Comparison of ENCODE assay signal across 16 mouse cellular contexts in genomic region chr11:96441546-96442185, GRCm38 (mm10). TPM values are rescaled to one million over a fixed set of nuclear protein-coding genes. Genes with fewer than 3 reads are reported as not detected.
DNase-seq lines count a peak whose midpoint lies in the region; ATAC-seq and TF ChIP-seq lines count a peak whose summit lies in the region.
"Had no signal": no experiment of that assay in that cellular context is flagged by ENCODE, and none has a peak within 500 bp of the region (broad histone marks: within the 10 kb centered on the region; RNA-seq: fewer than 3 reads in every experiment).

No protein-coding gene starts in this region.

- no peaks in the 10 kb centered on the region for H3K9me3 ChIP-seq in liver, embryonic 12.5 days (replicated peaks)

- no peak overlapping the region for H3K4me3 ChIP-seq in liver, adult 2 months (ENCODE audit: insufficient read depth, low read depth, low read length)
- no peak overlapping the region for H3K4me3 ChIP-seq in liver, embryonic 12.5 days
- H3K4me3 ChIP-seq: erythroblast, embryonic 14.5 days had no signal

- DNase-seq in liver, adult 2 months (ENCODE audit: extremely low read depth, low read depth, low spot score): peak; percentile 11
- DNase-seq in T-cell, adult 2 months (ENCODE audit: low spot score): peak; percentile 86
- DNase-seq in natural killer cell, adult 2 months (ENCODE audit: low spot score in 2 of 2): peak; percentile 66 to 80
- peak; percentile 68 to 74 for DNase-seq in thymus, postnatal 10 days (ENCODE audit: low spot score in 2 of 2)
- DNase-seq in MN1 (ENCODE audit: low spot score): no peak
- no peak for DNase-seq in cerebellum, postnatal 36 days
- DNase-seq in cerebellum, adult 18-20 months: no peak
- DNase-seq: adrenal gland, postnatal 36 days; cerebellum, adult 11 months; embryo, embryonic 11 days; kidney, postnatal 4 days; liver; midbrain, embryonic 14.5 days had no signal

- 58% methylated on average over 12 of the region's 12 CpGs for WGBS in liver, adult 2 months
- WGBS in liver, embryonic 12.5 days (ENCODE audit: insufficient replicate concordance): 31% methylated on average over 12 of the region's 12 CpGs

- no peaks in the 10 kb centered on the region for H3K79me2 ChIP-seq in liver, adult 2 months (ENCODE audit: control insufficient read depth, insufficient read depth, low read length)

- H3K9ac ChIP-seq in liver, adult 2 months (ENCODE audit: low read depth, low read length): no peak overlapping the region
- no peak overlapping the region for H3K9ac ChIP-seq in liver, embryonic 12.5 days

- no peaks in the 10 kb centered on the region for H3K27me3 ChIP-seq in liver, adult 2 months (ENCODE audit: control insufficient read depth, insufficient read depth, low read length)
- H3K27me3 ChIP-seq in liver, embryonic 12.5 days (replicated peaks): peaks cover 47% of the 10 kb centered on the region

- H3K27ac ChIP-seq in liver, adult 2 months (replicated peaks; ENCODE audit: insufficient read depth, low read depth, low read length): no peak overlapping the region
- H3K27ac ChIP-seq in liver, embryonic 12.5 days: no peak overlapping the region
- H3K27ac ChIP-seq: hindbrain, postnatal 0 days had no signal

- no peak for TF ChIP-seq CTCF in liver, adult 2 months (IDR thresholded peaks at IDR 0.05; ENCODE audit: low read depth, low read length)

- no peaks in the 10 kb centered on the region for H3K4me1 ChIP-seq in liver, adult 2 months (ENCODE audit: control insufficient read depth, insufficient read depth, low read length)
- H3K4me1 ChIP-seq in liver, embryonic 12.5 days: no peaks in the 10 kb centered on the region

- no peak for TF ChIP-seq POLR2A in liver, adult 2 months (IDR thresholded peaks at IDR 0.05; ENCODE audit: extremely low read depth, insufficient read depth, low read length)

- no peak overlapping the region for H3K4me2 ChIP-seq in liver, embryonic 12.5 days

- ATAC-seq in liver, embryonic 12.5 days: no peak
- ATAC-seq: hindbrain, postnatal 0 days had no signal

- H3K36me3 ChIP-seq in liver, adult 2 months (ENCODE audit: control insufficient read depth, insufficient read depth, low read length): no peaks in the 10 kb centered on the region
- no peaks in the 10 kb centered on the region for H3K36me3 ChIP-seq in liver, embryonic 12.5 days

RNA-seq across cellular contexts. Expression of gene Skap1, which starts 22.7 kb away (rescaled TPM):
- total RNA-seq in liver, adult 2 months (2014; rRNA removed): 0.60 and 0.92 TPM in 2 replicates
- polyA plus RNA-seq in liver, adult 2 months (2012; rRNA removed): 0.31 and 0.40 TPM in 2 replicates
- 0.14 and 0.51 TPM in 2 replicates for polyA plus RNA-seq in liver, embryonic 12.5 days (2016; fragmentation: Nextera tagmentation; extraction: Ambion mirVana)
- polyA plus RNA-seq: erythroblast, embryonic 14.5 days had no signal

Comparison
In these comparisons a context has a peak if more than half of its experiments do, and no peak if none do; other contexts are left out.
1. DNase-seq: peak in liver, adult 2 months (single experiment), T-cell, adult 2 months (single experiment), natural killer cell, adult 2 months (2 of 2) and thymus, postnatal 10 days (2 of 2); none in MN1 (single experiment), cerebellum, postnatal 36 days (0 of 2) and cerebellum, adult 18-20 months (0 of 2).